Mouse (Mus musculus): Measurements from ENCODE around the gene Gpr176.
A peak's percentile ranks its signal among the peaks of the same experiment; 100 is the strongest.
"Not testable (repeated sequence)": the region's sequence is repeated elsewhere in the genome, so short reads cannot be mapped to it uniquely, and the experiment has no call there.

The Gpr176 gene

DNA sequence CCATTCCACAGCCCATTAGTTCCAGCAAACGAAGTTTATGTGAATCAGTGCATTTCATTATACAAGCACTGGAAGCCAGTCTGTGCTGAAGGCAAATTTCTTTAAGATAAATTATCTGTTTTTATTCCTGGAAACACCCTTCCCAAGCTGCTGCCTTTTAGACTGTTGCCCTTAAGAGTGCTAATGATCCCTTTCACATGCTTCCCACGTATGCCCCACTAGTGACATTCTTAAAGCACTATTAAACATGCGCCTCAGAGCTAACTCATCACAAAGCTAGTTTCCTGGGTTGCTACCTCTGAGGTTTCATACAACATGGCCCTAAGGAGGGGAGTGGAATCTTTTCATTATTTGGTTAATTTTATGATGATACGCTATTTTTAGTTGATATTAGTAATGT is 74.6 kb downstream of the Gpr176 start:
- no peak for DNase-seq

- no peak for DNase-seq
These were observed 75.3 kb downstream of the Gpr176 start for GRCm38 (mm10) chr2:118297966-118298365.

DNA sequence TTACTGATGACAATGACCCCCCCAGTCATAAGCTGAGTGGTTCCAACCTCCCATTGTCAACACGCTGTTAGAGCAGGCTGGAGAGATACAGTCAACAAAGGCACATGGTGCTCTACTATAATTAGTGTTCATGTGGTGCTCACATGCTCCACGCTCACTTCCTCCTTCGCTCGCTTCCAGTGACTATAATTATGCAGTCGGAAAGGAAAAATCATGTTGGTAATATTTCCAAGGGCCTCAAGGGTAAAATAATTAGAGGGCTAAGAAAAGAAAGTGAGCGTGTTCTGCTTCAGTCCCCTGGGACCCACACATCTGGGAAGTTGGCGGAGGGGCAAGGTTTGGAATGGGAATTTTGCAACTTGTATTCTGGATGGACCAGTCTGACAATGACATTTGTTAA is 77.7 kb downstream of the Gpr176 start:
- no peak for DNase-seq

DNA sequence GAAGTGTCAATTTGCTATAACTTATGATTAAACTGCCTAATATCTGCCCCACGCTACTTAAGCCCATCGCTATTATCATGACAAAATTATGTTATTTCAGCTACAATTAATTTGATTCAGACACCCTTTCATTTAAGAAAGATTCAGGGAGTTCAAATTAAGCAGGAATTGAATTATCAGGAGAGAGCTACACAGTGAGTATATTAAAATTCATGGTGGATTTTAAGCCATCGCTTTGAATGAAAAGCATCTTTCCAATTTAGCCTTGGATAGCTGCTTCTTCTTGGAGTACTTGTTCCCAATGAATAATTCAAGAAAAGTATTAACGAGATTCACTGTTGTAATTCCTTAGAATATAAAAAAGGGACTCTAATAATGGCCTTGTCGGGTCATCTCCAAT is 79.6 kb downstream of the Gpr176 start:
- no peak for DNase-seq

- DNase-seq: not testable (repeated sequence)
These were observed 84.2 kb downstream of the Gpr176 start for GRCm38 (mm10) chr2:118289066-118289460.

- no peak for DNase-seq
These were observed 84.7 kb downstream of the Gpr176 start for GRCm38 (mm10) chr2:118288326-118289065.

- DNase-seq: no peak
These were observed 85.5 kb downstream of the Gpr176 start for GRCm38 (mm10) chr2:118287678-118288077.

GRCm38 (mm10) chr2:118282467-118282866 is 90.8 kb downstream of the Gpr176 start:
- DNase-seq: no peak

DNA sequence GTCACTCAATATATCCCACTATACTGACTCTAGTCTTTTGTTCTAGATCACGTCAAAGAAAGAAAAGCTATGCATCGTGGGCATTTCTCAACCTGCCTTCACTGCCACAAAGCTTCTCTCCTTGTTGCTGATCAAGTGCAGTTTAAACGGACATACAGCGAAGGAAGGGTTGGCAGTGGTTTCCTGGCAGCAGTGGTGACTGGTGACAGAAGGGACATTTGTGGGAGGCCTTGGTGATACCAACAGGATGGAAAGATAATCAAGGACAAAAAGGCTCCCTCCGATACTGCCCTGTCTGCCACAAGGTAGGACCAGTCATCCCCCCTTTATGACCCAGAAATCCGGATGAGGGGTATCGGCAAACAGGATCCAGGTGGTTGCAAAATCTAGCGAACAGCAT is 95.0 kb downstream of the Gpr176 start:
- peak; percentile 17 for DNase-seq

DNA sequence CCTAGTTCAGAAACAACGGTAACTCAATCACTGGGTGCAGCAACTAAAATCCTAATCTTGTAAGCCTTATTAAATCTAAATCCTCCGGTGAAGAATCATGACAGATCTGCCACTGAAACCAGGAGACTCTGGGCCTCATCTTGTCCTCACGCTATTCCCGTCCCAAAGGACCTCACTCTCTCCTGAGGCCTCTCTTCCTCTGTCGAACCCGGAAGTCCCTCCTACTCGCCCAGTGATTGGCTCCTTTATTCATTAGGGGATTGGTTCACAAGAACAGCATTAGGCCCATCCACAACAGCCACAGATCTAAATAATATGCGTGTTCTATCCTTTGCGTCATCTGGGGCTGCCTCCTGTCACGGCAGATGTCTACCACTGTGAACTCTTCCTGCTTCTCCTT is 101.6 kb downstream of the Gpr176 start:
- no peak for DNase-seq

DNA sequence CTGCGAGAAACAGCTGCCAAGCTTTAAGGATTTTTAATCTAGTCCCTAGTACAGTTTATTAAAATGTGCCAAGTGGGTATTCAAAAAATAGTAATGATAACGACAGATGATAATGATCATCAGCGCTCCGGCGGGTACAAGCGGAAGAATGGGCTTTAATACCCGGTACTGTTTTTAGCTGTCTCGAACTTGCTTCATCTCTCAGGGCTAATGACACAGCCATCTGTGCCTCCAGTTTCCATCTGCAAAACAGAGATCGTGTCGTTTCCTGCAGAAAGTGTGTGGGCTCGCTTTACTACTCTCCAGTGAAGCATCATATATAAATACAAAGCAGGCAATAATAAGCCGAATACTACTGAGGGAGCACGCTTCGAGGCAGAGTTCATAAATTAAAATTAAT is 103.0 kb downstream of the Gpr176 start:
- no peak for DNase-seq

DNA sequence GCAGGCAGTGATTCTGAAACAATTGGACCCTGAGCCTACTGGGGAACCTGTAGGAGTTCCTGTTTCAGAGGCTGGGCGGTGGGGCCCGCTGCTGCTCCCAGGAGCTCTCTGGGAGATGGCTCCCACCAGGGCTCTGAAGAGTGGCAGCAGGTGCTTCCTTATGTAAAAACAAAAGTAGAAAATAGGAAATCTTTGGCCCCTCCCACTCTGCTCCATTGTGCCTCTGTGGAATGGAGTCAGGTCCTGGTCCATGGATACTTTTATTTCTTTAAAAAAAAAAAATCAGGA is 109.4 kb downstream of the Gpr176 start:
- DNase-seq: no peak

DNA sequence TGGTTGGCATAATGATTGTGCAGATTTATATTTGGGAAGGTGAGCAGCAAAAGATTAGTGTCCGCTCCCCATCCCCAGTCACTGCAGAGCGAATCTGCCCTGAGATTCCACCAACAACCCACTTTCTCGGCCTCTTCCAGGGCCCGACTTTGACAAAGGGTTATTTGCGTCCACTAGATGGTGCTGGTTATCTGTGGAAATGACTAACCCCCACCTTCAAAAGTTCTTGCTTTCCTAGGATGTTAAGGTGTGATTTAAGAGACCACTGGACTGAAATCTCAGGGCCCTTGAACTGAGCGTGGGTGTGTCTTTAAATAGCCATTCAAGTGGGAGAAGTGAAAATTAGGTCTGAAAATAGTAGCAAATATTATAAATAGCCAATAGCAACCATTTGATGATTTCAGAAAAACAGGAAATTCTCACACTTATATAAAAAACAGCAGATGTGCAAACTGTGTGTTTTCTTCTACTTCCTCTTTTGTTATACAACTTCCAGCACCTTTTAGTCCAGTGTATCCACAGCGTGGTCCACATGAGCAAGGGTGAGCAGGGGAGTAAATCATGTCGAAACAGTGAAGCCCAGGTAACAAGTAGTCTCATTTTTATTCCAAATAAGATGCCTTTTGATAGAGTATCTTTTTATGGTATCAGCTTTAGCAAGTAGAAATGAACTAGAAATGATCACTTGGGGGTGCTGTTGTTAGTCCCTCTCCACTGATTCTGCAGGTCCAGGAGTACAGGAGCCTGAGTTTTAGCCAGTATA is 109.9 kb downstream of the Gpr176 start:
- DNase-seq: peak; percentile 59

DNA sequence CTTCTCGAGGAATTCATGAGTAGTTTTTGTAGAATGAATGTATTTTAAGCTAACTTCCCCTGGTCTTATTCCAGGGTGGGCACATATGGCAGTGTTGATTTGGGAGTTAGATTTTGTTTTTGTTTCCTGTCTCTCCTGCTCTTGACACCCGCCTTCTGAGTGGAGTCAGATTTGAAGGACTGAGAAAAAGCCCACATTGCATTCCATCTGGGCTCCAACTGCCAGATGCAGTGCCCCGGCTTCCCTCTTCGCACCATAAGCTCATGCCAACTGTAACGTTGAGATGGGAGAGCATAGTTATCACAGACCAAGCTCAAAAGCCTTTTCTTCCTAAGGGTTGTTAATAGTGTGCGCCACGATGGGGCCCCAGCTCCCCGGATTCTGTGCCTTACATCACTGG is 110.5 kb downstream of the Gpr176 start:
- no peak for DNase-seq

DNA sequence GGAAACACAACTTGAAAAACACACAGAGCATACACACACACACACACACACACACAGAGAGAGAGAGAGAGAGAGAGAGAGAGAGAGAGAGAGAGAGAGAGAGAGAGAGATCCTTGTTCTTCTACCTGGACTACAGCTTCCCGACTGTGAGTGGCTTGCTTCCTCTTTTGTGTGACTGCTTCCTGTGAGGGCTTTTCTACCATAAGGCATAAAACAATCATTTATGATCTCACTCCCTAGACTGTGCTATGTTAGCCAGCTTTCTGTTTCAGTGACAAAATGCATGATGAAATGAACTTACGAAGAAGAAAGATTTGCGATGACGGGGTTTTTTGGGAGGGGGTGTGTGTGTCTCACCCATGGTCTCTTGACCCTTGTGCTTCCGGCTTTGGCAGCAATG is 113.5 kb downstream of the Gpr176 start:
- DNase-seq: no peak

- DNase-seq: no peak
These were observed 116.1 kb downstream of the Gpr176 start for GRCm38 (mm10) chr2:118257094-118257493.

DNA sequence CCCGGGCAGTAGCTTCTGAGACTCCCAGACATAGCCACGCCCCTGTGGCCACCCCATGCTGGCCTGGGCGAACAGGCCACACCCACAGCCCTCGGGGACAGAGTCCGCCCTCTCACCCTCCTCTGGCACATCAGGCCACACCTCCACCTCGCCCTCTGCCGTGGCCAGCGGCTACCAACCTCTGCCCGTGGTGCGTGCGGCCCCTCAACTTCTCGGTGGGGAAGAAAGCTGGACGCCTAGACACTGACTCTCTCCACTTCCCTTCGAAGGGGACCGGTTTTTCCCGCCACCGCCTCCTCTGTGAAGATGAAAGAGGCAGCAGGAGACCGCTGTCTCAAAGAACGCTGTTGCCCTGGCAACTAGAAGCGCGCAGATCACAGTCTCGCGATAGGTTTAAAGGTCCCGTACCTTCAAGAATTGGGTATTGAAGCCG is 116.6 kb downstream of the Gpr176 start, which contains the start of gene Fsip1:
Gene Fsip1, minus strand, starts transcription at position 346 of the 433 bp plus-strand sequence.
- DNase-seq: no peak

GRCm38 (mm10) chr2:118254516-118254915 is 118.7 kb downstream of the Gpr176 start:
- DNase-seq: no peak

GRCm38 (mm10) chr2:118248966-118249365 is 124.3 kb downstream of the Gpr176 start:
- no peak for DNase-seq

DNA sequence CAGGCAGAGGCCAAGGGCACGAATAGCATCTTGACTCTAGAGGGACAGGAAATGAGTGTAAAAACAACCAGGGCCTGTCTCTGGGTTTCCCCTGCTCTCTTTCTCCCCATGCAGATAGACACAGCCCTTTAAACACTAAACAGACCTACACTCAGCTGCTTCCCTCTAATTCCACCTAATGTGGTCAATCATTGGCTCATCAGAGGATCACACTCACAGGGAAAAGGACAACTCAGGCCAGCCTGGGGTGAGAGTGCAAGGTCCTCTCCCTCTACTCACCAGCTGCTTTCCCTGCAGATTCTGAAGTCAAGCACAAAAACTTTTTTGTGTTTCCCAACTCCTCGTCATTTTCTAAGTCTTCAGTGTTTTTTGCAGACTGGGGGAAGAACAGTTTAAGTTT is 125.2 kb downstream of the Gpr176 start:
- DNase-seq: no peak

DNA sequence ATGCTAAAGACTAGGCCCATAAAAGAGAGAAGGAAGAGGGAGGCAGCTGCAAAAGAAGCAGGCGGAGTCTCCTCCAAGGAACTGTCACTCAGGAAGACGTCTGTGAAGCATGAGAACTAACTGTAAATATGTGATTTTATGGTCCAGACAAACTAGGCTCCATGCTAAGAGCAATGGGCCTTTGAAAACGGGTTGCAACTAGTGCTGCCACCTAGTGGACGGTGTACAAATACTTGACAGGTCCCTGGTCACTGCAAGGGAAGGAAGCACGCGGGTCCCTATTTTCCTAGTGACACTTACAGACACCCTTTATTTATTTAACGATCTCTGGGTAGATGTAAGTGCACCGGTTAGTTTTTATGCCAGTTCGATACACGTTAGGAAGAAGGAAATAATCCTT is 127.3 kb downstream of the Gpr176 start:
- peak; percentile 57 for DNase-seq

- no peak for DNase-seq
These were observed 137.0 kb downstream of the Gpr176 start for GRCm38 (mm10) chr2:118236196-118236595.

DNA sequence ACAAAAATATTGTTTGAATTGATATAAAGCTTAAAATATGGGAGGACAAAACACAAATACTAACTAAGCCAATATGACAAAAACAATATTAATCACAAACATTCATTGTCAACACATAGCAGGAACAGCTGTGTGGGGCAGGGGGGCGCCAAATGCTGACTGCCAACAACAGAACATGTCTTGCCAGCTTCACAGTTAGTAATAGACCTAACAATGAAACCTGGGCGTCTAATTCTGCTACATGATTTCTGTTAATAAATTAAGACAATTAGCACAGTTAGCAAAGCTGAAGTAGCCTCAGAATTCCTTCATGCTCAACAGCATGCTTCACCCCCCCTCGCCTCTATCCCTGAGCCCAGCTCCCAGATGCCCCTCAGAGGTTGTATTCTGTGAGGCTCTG is 137.6 kb downstream of the Gpr176 start:
- DNase-seq: no peak

- DNase-seq: no peak
These were observed 142.7 kb downstream of the Gpr176 start for GRCm38 (mm10) chr2:118230544-118230943.
